Mouse (Mus musculus): ENCODE measurements around the gene Evi5l. TPM values are rescaled to one million over a fixed set of nuclear protein-coding genes. Genes with fewer than 3 reads are reported as not detected.
A peak's percentile ranks its signal among the peaks of the same experiment; 100 is the strongest.

Gene Evi5l
- polyA plus RNA-seq (2015; fragmentation: Nextera tagmentation; extraction: Ambion mirVana), result 107 and 120 TPM in 2 replicates

- no peaks in the 10 kb centered on the region for H3K27me3 ChIP-seq
- peak; percentile 99 for ATAC-seq (ENCODE audit: low FRiP score, low read depth)
- H3K4me3 ChIP-seq, result peak within 1 kb of the TSS; percentile 94
- H3K4me1 ChIP-seq (replicated peaks), result peaks cover 41% of the 10 kb centered on the region
- peak within 1 kb of the TSS; percentile 86 for H3K27ac ChIP-seq (replicated peaks)
- WGBS, result under 1% methylated on average over 48 of the region's 51 CpGs
- no peaks in the 10 kb centered on the region for H3K36me3 ChIP-seq
- peak within 1 kb of the TSS; percentile 72 for H3K4me2 ChIP-seq
- no peaks in the 10 kb centered on the region for H3K9me3 ChIP-seq
- peak within 1 kb of the TSS; percentile 91 for H3K9ac ChIP-seq
Measured at GRCm38 (mm10) chr8:4165852-4166751, at the start of gene Evi5l. Gene Evi5l, plus strand, starts transcription at chr8:4166567.

GRCm38 (mm10) chr8:4133798-4134197 is 32.6 kb upstream of the Evi5l start, which contains the start of gene Cd209g:
Gene Cd209g, plus strand, starts transcription at chr8:4134098.
- ATAC-seq (ENCODE audit: low FRiP score, low read depth), result no peak
- H3K9ac ChIP-seq, result no peak within 1 kb of the TSS
- H3K4me3 ChIP-seq, result no peak within 1 kb of the TSS
- H3K36me3 ChIP-seq, result no peaks in the 10 kb centered on the region
- no peak within 1 kb of the TSS for H3K4me2 ChIP-seq
- no peaks in the 10 kb centered on the region for H3K4me1 ChIP-seq (replicated peaks)
- no peaks in the 10 kb centered on the region for H3K27me3 ChIP-seq
- WGBS, result 92% methylated on average over 10 of the region's 10 CpGs
- no peak within 1 kb of the TSS for H3K27ac ChIP-seq (replicated peaks)
- H3K9me3 ChIP-seq, result no peaks in the 10 kb centered on the region

- 8% methylated on average over 12 of the region's 12 CpGs for WGBS
- H3K4me2 ChIP-seq, result peak overlapping the region; percentile 45
- H3K27ac ChIP-seq (replicated peaks), result no peak overlapping the region
- H3K4me1 ChIP-seq (replicated peaks), result no peaks in the 10 kb centered on the region
- H3K9ac ChIP-seq, result no peak overlapping the region
- no peaks in the 10 kb centered on the region for H3K9me3 ChIP-seq
- H3K36me3 ChIP-seq, result no peaks in the 10 kb centered on the region
- 0 out of 2 replicates have a peak, but pooled peaks cover 2% of the 10 kb centered on the region for H3K27me3 ChIP-seq
- H3K4me3 ChIP-seq, result no peak overlapping the region
- ATAC-seq (ENCODE audit: low FRiP score, low read depth), result peak; percentile 62
Measured at GRCm38 (mm10) chr8:4139660-4140646, 26.4 kb upstream of the Evi5l start.

- no peak overlapping the region for H3K27ac ChIP-seq (replicated peaks)
- no peaks in the 10 kb centered on the region for H3K9me3 ChIP-seq
- H3K4me2 ChIP-seq, result no peak overlapping the region
- no peak overlapping the region for H3K9ac ChIP-seq
- no peak for ATAC-seq (ENCODE audit: low FRiP score, low read depth)
- no peaks in the 10 kb centered on the region for H3K36me3 ChIP-seq
- H3K4me1 ChIP-seq (replicated peaks), result no peaks in the 10 kb centered on the region
- H3K27me3 ChIP-seq, result 0 out of 2 replicates have a peak, but pooled peaks cover 2% of the 10 kb centered on the region
- H3K4me3 ChIP-seq, result no peak overlapping the region
- WGBS, result 69% methylated on average over 3 of the region's 3 CpGs
Measured at GRCm38 (mm10) chr8:4141721-4142120, 24.6 kb upstream of the Evi5l start.

- H3K4me1 ChIP-seq (replicated peaks), result no peaks in the 10 kb centered on the region
- 0 out of 2 replicates have a peak, but pooled peaks cover 3% of the 10 kb centered on the region for H3K9me3 ChIP-seq
- H3K4me3 ChIP-seq, result no peak overlapping the region
- no peak overlapping the region for H3K9ac ChIP-seq
- H3K27me3 ChIP-seq, result 0 out of 2 replicates have a peak, but pooled peaks cover 2% of the 10 kb centered on the region
- 27% methylated on average over 1 of the region's 1 CpGs for WGBS
- no peak overlapping the region for H3K4me2 ChIP-seq
- no peak for ATAC-seq (ENCODE audit: low FRiP score, low read depth)
- no peaks in the 10 kb centered on the region for H3K36me3 ChIP-seq
- no peak overlapping the region for H3K27ac ChIP-seq (replicated peaks)
Measured at GRCm38 (mm10) chr8:4147272-4147671, 19.1 kb upstream of the Evi5l start.

GRCm38 (mm10) chr8:4154878-4155277 is 11.5 kb upstream of the Evi5l start:
- Histone ChIP-seq H3K27ac (replicated peaks) (no peak overlapping the region), H3K9ac (no peak overlapping the region), H3K4me1 (replicated peaks) (no peaks in the 10 kb centered on the region), H3K36me3 (no peaks in the 10 kb centered on the region), H3K4me3 (no peak overlapping the region), H3K4me2 (no peak overlapping the region), H3K27me3 (no peaks in the 10 kb centered on the region), H3K9me3 (0 out of 2 replicates have a peak, but pooled peaks cover 4% of the 10 kb centered on the region)
- no peak for ATAC-seq (ENCODE audit: low FRiP score, low read depth)

GRCm38 (mm10) chr8:4162786-4163185 is 3.6 kb upstream of the Evi5l start:
- Histone ChIP-seq H3K9ac (no peak overlapping the region), H3K9me3 (no peaks in the 10 kb centered on the region), H3K4me3 (no peak overlapping the region), H3K27me3 (no peaks in the 10 kb centered on the region), H3K4me2 (no peak overlapping the region), H3K36me3 (no peaks in the 10 kb centered on the region), H3K27ac (replicated peaks) (no peak overlapping the region), H3K4me1 (replicated peaks) (peaks cover 11% of the 10 kb centered on the region)
- no peak for ATAC-seq (ENCODE audit: low FRiP score, low read depth)
- 65% methylated on average over 4 of the region's 4 CpGs for WGBS

GRCm38 (mm10) chr8:4165176-4165851 is 1.1 kb upstream of the Evi5l start:
- no peak for ATAC-seq (ENCODE audit: low FRiP score, low read depth)
- H3K4me3 ChIP-seq, result peak overlapping the region; percentile 49
- peak overlapping the region; percentile 62 for H3K4me2 ChIP-seq
- no peaks in the 10 kb centered on the region for H3K9me3 ChIP-seq
- peak overlapping the region; percentile 61 for H3K9ac ChIP-seq
- no peaks in the 10 kb centered on the region for H3K27me3 ChIP-seq
- H3K4me1 ChIP-seq (replicated peaks), result peaks cover 37% of the 10 kb centered on the region
- WGBS, result 6% methylated on average over 13 of the region's 13 CpGs
- no peaks in the 10 kb centered on the region for H3K36me3 ChIP-seq
- H3K27ac ChIP-seq (replicated peaks), result peak overlapping the region; percentile 86

- ATAC-seq (ENCODE audit: low FRiP score, low read depth), result peak; percentile 0; the same call in 1 of the 2 replicates
Measured at GRCm38 (mm10) chr8:4166881-4167525, 636 bp downstream of the Evi5l start.

GRCm38 (mm10) chr8:4167918-4168317 is 1.6 kb downstream of the Evi5l start:
- WGBS, result 97% methylated on average over 1 of the region's 1 CpGs
- no peaks in the 10 kb centered on the region for H3K27me3 ChIP-seq
- H3K4me3 ChIP-seq, result peak overlapping the region; percentile 94
- H3K9ac ChIP-seq, result no peak overlapping the region
- H3K9me3 ChIP-seq, result no peaks in the 10 kb centered on the region
- peaks cover 41% of the 10 kb centered on the region for H3K4me1 ChIP-seq (replicated peaks)
- H3K4me2 ChIP-seq, result peak overlapping the region; percentile 72
- ATAC-seq (ENCODE audit: low FRiP score, low read depth), result no peak
- H3K36me3 ChIP-seq, result peaks cover 5% of the 10 kb centered on the region
- no peak overlapping the region for H3K27ac ChIP-seq (replicated peaks)

More at GRCm38 (mm10) chr8:4166881-4167525, 636 bp downstream of the Evi5l start:
- H3K4me2 ChIP-seq, result peak overlapping the region; percentile 72
- peak overlapping the region; percentile 82 for H3K27ac ChIP-seq (replicated peaks)
- no peaks in the 10 kb centered on the region for H3K9me3 ChIP-seq
- H3K27me3 ChIP-seq, result no peaks in the 10 kb centered on the region
- 2% methylated on average over 9 of the region's 10 CpGs for WGBS
- H3K9ac ChIP-seq, result peak overlapping the region; percentile 91
- H3K36me3 ChIP-seq, result peaks cover 5% of the 10 kb centered on the region
- peaks cover 41% of the 10 kb centered on the region for H3K4me1 ChIP-seq (replicated peaks)
- H3K4me3 ChIP-seq, result peak overlapping the region; percentile 94

GRCm38 (mm10) chr8:4172486-4172885 is 6.1 kb downstream of the Evi5l start:
- H3K27me3 ChIP-seq, result no peaks in the 10 kb centered on the region
- H3K9me3 ChIP-seq, result no peaks in the 10 kb centered on the region
- H3K36me3 ChIP-seq, result peaks cover 21% of the 10 kb centered on the region
- no peak overlapping the region for H3K9ac ChIP-seq
- H3K4me2 ChIP-seq, result no peak overlapping the region
- no peak overlapping the region for H3K27ac ChIP-seq (replicated peaks)
- no peak overlapping the region for H3K4me3 ChIP-seq
- WGBS, result 67% methylated on average over 3 of the region's 3 CpGs
- H3K4me1 ChIP-seq (replicated peaks), result peaks cover 33% of the 10 kb centered on the region
- no peak for ATAC-seq (ENCODE audit: low FRiP score, low read depth)

All from hindbrain, embryonic 15.5 days (tissue).